Mouse (Mus musculus) urinary bladder, postnatal 10 days (tissue): ENCODE results near the gene Sdhaf1.

Source experiments
- DNase-seq: peaks from one replicate; pipeline ENCODE4 v3.0.0; 2022; ENCODE audit warnings: low spot score

The Sdhaf1 gene

GRCm38 (mm10) chr7:30325364-30325763 lies 1.7 kb upstream of the Sdhaf1 start:
- DNase-seq = no peak

GRCm38 (mm10) chr7:30324300-30324944 lies 727 bp upstream of the Sdhaf1 start:
- no peak for DNase-seq

GRCm38 (mm10) chr7:30322865-30323264 lies 830 bp downstream of the Sdhaf1 start:
- DNase-seq = no peak

DNA sequence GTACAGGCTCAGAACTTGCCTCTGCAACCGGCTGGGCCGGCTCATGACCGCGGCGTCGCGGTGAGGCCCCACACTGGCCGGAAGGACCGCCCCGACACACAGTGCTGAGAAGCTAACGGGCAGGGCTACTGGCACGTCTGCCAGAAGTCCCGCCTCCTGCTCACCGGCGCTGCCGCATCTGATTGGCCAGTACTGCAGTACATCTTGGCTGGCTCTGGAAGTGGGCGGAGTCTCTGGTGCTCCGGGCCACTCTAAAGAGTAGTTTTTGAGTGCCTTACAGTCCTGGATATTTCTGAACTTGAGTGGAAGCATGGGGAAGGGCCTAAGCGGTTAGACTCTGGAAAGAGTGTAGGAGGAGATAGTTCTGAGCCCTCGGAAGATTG lies 1.4 kb downstream of the Sdhaf1 start:
- DNase-seq = peak; percentile 88

GRCm38 (mm10) chr7:30321539-30322284 lies 2.0 kb downstream of the Sdhaf1 start, which contains the start of gene E130208F15Rik:
Gene E130208F15Rik (plus strand): TSS chr7:30321740.
- DNase-seq = no peak

DNA sequence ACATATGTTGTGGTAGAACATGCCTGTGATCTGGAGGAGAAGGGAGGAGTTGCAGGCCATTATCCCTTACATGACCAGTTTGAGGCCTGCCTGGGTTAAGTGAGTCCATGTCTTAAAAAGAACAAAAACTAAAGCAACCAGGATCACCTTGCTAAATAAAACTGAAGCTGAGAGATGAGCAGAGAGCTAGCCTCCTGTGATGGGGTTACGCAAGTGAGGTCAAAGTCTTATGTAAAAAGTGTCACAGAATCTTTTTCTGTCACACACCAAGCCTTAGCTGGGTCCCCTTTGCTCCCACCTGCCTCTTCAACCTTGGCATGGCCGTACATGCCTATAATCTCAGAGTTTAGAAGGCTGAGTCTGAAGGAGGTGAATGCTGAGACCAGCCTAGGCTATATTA lies 2.7 kb downstream of the Sdhaf1 start:
- no peak for DNase-seq

- DNase-seq = no peak
Observed at GRCm38 (mm10) chr7:30318142-30318541, 5.6 kb downstream of the Sdhaf1 start.

- no peak for DNase-seq
Observed at GRCm38 (mm10) chr7:30315559-30316529, 7.9 kb downstream of the Sdhaf1 start.

- DNase-seq = no peak
Observed at GRCm38 (mm10) chr7:30314721-30315155, 9.0 kb downstream of the Sdhaf1 start, which contains the start of gene Syne4. Gene Syne4 (plus strand): TSS chr7:30314807.

DNA sequence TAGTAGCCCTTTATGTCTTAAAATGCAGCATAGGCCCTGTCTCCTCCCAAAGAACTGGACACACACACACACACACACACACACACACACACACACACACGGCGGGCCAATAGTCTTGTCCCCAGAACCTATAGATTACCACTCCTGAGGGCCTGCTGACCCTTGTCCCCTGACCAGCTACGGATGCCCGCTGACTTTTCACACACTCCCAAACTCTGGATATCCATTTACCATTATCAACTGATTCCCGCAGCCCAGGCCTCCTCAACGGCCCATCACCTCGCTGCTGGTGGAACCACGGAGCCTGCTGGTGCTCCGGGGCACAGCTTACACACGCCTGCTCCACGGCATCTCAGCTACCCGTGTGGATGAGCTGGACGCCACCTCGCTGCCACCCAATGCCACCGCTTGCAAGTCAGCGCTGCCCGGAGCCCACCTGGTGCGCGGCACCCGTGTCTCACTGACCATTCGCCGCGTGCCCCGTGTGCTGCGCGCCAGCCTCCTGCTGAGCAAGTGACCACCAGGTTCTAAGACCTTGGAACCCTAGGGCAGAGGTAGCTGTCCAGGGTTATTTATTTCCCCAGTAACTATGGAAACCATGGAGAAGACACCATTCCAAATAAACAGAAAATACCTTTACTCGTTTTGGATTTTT lies 9.9 kb downstream of the Sdhaf1 start:
- no peak for DNase-seq

GRCm38 (mm10) chr7:30310136-30310535 lies 13.6 kb downstream of the Sdhaf1 start:
- DNase-seq = no peak

- no peak for DNase-seq
Observed at GRCm38 (mm10) chr7:30309395-30310129, 14.1 kb downstream of the Sdhaf1 start.

DNA sequence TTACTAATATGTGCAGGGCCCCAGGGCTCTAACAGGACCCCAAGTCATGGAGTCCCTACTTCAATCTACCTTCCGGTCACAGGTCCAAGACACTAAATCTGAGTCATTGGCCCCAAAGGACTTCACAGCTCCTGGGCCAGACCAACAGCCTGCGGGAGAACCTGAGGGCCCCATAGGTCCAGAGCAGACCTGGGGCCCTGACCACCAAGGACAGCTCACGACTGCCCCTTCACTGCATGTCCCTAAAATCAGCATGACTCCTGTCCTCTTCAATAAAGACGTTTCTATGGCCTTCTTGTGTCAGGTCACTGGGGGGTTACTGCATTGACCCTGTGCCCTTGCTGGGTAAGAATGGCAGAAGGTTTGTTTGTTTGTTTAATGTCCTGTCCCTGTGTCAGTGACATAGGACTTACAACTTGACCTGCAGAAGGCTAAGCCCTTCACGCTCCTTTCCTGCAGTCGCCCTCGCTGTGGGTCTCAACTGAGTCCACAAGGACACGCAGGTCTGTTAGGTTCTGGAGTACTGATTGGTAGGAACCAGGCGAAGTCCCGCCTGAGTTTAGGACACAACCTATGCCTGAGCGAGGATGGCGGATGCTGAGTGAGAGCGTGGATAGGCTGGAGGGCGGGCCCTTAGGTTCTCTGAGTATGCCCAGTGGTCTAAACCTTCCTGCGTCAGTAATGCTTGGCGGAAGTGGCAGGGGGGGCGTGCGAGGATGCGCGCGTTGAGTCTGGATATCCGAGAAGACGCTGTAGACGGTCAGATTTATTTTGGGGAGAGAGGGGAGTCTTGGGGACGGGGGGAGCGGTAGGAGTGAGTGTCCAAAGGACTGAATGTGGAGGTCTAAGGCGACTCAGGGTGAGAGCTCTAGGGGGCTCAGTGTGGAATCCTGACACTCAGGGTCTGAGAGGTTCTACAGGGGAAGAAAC lies 15.4 kb downstream of the Sdhaf1 start, which contains the start of gene Alkbh6:
Gene Alkbh6 (plus strand): TSS at position 642 of the 930 bp plus-strand sequence.
- peak; percentile 64 for DNase-seq

DNA sequence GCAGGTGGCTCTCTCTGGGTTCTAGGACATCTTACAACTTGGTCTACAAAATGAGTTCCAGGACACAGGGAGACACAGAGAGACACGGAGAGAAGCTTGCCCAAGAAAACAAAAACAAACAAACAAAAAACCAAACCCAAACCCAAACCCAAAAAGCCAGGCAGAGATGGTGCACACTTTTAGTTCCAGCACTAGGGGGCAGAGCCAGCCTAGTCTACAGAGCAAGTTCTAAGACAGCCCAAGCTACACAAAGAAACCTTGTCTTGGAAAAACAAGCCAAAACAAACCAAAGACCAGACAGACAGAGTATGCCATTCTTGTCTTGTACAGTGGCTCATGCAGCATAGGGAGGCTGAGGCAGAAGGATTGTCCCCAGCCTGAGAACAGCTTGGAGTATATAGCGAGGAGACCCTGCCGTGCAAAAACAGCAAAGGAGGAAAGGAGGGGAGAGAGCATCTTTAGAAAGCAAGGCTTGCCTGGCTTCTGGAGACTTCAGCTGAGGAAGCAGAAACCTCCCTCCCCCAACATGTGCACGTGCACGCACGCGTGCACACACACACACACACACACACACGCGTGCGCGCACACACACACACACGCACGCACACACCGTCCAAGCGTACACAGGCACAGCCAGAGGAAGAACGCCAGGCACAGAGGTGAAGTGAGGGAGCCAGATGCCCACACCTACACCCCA lies 17.5 kb downstream of the Sdhaf1 start:
- no peak for DNase-seq

DNA sequence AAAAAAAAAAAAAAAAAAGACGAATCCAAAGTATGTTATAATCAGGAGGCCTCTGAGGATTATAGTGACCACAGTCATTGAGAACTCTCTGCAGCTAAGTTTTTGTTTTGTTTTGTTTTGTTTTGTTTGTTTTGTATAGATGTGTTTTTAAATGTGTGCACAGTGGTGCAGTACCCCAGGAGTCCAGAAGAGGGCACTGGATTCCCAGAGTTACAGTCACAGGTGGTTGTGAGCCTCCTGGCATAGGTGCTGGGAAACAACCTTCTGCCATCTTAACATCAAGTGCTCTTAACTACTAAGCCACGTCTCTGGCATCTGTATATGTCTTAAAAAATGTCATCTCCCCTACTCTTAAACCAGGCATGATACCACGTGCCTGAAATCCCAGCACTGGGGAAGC lies 22.8 kb downstream of the Sdhaf1 start:
- no peak for DNase-seq

DNA sequence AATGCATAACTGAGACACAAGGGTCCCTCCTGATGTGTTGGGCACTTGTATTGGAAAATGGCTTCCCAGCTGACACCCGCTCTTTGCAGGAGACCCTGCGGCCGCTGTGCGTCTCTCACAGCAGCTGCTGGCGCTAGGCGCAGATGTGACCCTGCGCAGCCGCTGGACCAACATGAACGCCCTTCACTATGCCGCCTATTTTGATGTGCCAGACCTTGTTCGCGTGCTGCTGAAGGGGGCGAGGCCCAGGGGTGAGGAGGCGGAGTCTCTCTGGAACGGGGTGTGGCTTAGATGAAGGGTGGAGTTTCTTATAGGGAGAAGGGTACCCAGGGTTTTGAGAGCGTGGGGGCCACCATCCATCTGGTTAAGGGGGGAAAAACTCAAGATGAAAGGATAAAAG lies 26.4 kb downstream of the Sdhaf1 start:
- DNase-seq = no peak

DNA sequence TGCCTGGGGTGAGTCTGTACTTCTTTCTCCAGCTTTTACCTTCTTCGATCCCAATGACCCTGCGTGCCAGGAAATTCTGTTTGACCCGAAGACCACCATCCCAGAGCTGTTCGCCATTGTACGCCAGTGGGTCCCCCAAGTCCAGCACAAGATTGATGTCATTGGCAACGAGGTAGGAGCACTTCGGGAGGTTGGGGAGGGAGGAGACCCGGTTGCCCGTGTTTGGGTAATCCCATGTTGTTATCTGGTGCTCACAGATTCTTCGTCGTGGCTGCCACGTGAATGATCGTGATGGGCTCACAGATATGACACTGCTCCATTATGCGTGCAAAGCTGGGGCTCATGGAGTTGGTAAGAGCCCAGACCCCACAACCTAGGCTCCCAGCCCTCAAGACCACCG lies 26.9 kb downstream of the Sdhaf1 start:
- DNase-seq = no peak

GRCm38 (mm10) chr7:30295103-30295502 lies 28.6 kb downstream of the Sdhaf1 start:
- no peak for DNase-seq

DNA sequence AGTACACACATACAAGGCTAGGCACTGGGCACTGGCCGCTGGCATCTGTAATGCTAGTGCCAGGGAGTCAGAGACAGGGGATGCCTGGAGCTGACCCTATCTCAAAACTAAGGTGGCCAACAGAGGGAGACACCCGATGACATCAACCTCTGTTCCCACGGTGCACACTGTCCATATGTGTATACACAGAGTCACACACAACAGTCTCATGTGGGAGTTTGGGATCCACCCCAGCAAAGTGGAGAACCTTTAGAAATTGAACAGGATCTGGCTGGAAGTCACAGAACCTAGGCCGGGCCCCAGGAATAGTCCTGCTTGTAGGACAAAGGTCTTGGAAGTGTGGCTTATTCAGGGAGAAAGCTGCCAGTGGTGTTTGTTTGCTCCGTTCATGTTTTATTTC lies 29.4 kb downstream of the Sdhaf1 start:
- DNase-seq = no peak
